Mouse (Mus musculus): ENCODE measurements around the gene Ptpro.
A peak's percentile ranks its signal among the peaks of the same experiment; 100 is the strongest.

The Ptpro gene

GRCm38 (mm10) chr6:137252194-137252886, at the start of gene Ptpro:
Gene Ptpro, plus strand, starts transcription at chr6:137252319.
- no peak for DNase-seq (ENCODE audit: low read depth)

GRCm38 (mm10) chr6:137202661-137203060, 49.5 kb upstream of the Ptpro start:
- no peak for DNase-seq (ENCODE audit: low read depth)

DNA sequence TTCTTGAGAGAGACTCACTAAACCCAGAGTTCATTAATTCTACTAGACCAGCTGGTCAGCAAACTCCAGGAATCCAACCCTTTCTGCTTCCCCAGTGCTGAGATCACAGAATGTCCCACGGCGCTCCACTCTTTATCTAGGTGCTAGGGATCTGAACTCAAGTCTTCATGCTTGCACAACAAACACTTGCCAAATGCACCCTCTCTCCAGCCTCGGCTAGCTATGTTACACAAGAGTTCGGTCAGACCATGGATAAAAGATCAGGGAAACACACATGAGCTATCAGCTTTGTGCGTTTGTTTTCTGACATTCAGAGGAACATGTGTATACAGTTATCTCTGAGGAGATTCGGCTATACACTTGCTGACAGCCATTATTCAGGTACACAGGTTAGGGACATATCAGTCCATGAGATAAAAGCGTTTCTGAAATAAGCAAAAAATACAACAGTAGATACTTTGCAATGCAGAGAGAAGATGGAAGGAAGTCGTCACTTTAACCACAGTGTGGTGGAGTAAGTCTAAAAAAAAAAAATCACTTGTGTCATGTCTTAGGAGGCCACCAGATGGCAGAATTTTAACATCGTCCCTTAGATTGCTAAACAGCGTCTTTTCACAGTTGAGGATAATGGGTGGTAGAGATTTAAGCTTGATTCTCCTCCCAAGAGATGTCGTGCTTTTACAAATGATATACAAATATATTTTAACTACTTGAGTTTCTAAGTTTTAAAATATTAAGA, 46.3 kb upstream of the Ptpro start:
- peak; percentile 66 for DNase-seq (ENCODE audit: low read depth)

GRCm38 (mm10) chr6:137207126-137207525, 45.0 kb upstream of the Ptpro start:
- DNase-seq (ENCODE audit: low read depth), result no peak

GRCm38 (mm10) chr6:137209992-137210391, 42.1 kb upstream of the Ptpro start:
- DNase-seq (ENCODE audit: low read depth), result no peak

DNA sequence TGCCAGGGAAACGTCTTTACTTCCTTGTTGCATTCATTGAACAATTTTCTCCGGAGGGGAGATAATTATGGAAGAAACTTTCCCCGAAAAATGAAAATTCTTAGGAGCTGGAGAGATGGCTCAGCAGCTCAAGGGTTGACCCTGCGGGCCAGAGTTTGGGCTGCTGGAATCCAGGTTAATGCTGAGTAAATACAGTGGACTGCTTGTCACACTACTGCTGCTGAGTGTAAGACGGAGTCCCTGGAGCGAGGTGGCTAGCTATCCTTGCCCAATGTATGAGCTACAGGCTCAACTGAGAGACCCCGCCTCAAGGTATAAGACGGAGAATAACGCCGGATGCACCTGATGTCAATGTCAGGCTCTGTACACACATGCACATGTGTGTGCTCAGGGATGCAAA, 41.1 kb upstream of the Ptpro start:
- DNase-seq (ENCODE audit: low read depth), result no peak

DNA sequence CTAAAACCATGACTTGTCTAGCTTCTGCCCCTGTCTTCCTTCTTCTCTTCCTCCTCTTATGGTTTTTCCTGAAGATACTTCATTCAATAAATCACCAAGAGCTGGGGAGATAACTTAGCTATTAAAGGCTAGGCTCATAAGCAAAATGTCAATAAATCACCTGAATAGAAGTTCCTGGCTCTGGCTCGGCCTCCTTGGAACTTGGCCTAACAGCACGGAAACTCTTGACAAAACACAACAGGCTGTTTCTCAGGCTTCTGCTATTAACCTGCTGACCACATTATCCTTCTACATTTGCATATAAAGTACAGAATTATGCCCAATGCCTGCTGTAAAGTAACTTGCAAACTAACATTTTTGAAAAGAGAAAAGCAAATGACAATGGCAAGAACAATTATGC, 40.7 kb upstream of the Ptpro start:
- DNase-seq (ENCODE audit: low read depth), result no peak

GRCm38 (mm10) chr6:137217841-137218463, 34.2 kb upstream of the Ptpro start:
- no peak for DNase-seq (ENCODE audit: low read depth)

DNA sequence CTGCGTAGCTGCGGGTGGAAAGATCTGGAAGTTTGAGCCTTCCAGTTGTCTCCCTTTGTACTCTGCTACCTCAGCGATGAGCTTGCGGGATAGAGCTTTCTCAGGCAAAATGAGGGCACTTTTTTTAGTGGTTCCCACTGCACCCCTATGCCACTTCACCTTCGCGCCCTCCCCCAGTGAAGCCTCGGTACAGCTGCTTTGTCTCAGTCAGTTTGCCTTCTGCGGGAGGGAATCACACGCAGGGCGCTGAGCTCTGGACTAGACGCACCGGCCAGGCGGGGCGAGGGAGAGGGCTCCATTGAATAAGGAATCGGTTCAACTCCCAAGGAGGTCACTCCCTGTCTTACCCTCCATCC, 746 bp downstream of the Ptpro start:
- DNase-seq (ENCODE audit: low read depth), result no peak

DNA sequence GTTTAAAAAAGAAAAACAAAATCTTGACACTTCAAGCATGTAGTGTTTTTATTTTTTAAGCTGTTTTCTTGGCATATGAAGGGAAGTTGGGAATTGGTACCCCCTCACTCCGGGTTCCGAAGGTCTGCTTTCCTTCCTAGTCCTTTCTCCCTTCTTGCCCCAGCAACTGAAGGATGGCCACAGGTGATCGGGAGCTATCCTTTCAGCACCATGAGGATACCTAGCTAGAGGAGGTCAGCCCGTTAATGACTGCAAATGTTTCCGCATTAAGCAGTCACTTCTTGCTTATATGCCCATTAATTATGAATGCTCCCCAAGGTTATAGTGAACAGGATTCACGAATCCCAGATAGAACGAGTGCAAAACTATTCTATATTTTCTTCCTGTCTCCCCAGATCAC, 1.3 kb downstream of the Ptpro start:
- no peak for DNase-seq (ENCODE audit: low read depth)

- no peak for DNase-seq (ENCODE audit: low read depth)
Observed at GRCm38 (mm10) chr6:137261033-137261432, 8.9 kb downstream of the Ptpro start.

DNA sequence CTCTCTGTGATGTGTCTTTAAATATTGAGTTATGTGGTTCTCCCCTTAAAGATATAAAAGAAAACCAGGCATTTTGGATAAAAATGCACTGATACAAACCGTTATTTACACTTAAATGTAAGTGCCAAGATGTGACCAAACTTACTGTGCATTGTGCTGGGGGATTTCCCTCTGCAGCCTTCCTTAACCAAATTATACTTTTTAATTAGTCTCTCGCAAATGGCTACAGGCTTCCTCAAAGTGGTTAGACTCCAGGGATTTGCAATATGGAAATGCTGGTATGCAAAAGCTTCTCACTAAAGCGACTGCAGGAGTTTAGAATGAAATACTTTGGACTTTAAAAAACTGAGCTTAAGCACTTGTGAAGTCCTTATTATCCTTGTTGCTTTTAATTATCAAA, 10.0 kb downstream of the Ptpro start:
- DNase-seq (ENCODE audit: low read depth), result no peak

GRCm38 (mm10) chr6:137268019-137268418, 15.9 kb downstream of the Ptpro start:
- no peak for DNase-seq (ENCODE audit: low read depth)

- no peak for DNase-seq (ENCODE audit: low read depth)
Observed at GRCm38 (mm10) chr6:137268592-137268991, 16.5 kb downstream of the Ptpro start.

DNA sequence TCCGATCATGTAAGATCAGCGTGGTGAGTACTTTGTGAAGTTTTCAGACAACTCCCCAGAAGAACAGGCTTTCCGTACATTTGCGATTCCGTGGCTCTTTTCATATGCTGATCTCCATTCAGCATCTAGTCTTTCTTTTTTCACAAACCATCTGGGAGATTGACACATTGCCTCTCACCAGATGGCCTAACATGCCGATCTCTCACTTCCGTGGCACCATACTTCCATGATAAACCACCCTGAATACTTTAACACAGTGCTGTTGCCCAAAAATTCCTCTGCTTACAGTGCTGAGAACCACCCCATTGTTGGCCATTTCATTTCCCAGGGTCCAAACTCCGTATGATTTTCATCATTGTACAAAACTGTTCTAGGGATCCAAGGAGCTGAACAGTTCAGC, 20.4 kb downstream of the Ptpro start:
- DNase-seq (ENCODE audit: low read depth), result no peak

DNA sequence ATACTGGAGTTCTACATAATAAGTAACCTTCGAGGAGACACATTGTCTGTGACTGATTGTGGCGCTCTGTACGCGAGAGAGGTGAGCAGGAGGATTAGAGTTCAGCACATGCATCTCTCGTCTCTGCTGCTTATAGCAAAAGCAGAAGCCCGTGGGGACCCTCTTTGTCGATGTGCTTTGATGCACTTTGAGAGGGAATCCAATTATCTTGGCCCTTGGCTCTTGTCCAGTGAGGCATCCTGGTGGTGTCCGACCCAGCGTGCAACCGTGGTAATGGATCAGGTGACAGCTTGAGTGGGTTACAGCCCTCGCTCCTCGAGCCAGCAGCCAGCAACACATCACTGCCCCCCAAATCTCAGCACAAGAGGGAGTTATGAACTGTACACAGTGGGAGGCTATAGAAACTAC, 25.5 kb downstream of the Ptpro start:
- no peak for DNase-seq (ENCODE audit: low read depth)

DNA sequence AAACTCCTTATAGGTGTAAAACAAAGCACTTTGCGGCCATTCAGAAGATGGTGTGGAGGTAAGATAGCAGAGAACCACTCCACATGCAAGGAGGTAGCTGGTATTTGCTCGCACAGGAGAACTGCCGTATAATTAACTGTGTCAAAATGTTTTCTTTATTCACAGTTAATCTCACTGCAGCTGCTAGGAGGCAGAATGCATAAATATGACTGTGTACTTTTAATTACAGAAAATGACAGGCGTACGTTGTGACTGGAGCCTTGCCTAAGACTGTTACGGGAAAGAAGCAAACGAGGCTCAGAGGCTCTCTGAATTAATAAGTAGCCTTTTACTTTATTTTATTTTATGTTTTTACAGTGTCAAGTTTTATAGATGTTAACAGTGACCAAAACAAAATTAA, 27.5 kb downstream of the Ptpro start:
- DNase-seq (ENCODE audit: low read depth), result no peak

DNA sequence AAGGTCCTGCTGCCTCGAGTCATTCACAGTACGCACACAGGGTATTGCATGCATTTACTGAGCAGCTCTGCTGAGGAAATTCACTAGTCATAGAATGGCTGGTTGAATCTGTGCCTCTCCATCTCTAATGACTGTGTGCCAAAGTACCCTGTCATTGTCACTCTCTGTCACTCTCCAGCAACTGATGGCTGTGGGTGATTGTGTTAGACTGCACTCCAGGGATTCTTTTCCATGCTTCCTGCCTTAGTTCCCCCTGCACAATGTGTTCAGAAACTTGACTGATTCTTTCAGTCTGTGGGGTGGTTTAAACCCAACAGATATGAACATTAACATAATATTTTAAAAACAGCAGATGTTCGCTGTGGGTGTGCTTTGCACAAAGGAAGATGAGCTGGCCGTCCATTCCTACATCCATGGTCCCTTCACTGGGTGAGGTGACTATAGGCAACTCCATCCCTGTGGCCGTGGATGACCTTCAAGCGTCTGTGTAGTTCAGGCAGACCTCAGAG, 29.5 kb downstream of the Ptpro start:
- DNase-seq (ENCODE audit: low read depth), result no peak

GRCm38 (mm10) chr6:137282050-137282449, 29.9 kb downstream of the Ptpro start:
- no peak for DNase-seq (ENCODE audit: low read depth)

GRCm38 (mm10) chr6:137286376-137286775, 34.3 kb downstream of the Ptpro start:
- no peak for DNase-seq (ENCODE audit: low read depth)

- no peak for DNase-seq (ENCODE audit: low read depth)
Observed at GRCm38 (mm10) chr6:137287788-137288187, 35.7 kb downstream of the Ptpro start.

DNA sequence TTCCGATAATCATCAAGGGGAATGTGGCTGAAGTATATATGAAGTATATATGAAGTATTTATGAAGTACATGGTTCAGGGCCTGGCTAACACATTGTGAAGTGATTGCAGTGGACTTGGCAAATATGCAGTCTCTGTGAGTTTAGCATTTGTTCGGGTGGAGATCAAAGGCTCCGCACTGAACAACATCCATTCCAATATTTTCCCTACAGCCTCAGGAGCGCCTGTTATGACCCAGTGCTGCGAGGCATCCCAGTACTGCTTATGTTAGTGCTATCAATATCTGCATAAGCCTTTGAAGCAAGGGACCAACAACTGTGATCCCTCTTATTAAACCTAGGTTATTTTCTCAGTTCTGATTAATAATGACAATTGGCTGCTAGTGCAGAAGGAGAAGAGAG, 36.1 kb downstream of the Ptpro start:
- DNase-seq (ENCODE audit: low read depth), result no peak

DNA sequence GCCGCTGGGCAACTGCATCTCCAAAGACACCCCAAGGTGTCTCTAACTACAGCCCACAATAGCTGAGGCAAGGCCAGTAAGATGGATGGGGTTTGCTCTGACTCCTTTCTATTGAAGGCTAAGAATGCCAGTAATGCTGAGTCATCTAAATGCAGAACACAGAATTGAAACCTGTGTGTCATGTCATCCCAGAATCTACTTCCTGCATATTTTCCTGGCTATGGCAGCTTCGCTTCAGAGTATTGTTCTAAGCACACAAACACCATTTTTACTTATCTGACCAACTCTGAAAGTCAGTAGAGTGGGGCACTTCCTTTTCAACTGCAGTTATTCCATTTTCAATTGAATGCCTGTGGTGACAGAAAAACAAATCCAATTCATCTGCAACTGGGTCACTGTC, 40.3 kb downstream of the Ptpro start:
- no peak for DNase-seq (ENCODE audit: low read depth)

Measured in 416B (cell line).